Mouse (Mus musculus) myocyte (in vitro differentiated cells): ENCODE results near the gene BC048671.

Experiments
- CEBPB ChIP-seq: IDR thresholded peaks from 2 replicates; pipeline ENCODE4 v1.6.1; 2011; ENCODE audit warnings: mild to moderate bottlenecking, moderate library complexity; ENCODE audit not compliant: poor library complexity, insufficient read depth, severe bottlenecking
- E2F4 ChIP-seq: IDR thresholded peaks from one replicate; pipeline ENCODE4 v1.6.1; 2011; ENCODE audit warnings: mild to moderate bottlenecking, control low read depth, moderate library complexity; ENCODE audit not compliant: insufficient read depth
- MAX ChIP-seq: IDR thresholded peaks from one replicate; pipeline ENCODE4 v1.6.1; 2011; ENCODE audit warnings: low read depth, mild to moderate bottlenecking, control low read depth
- MYOD1 ChIP-seq, 3 experiments: IDR thresholded peaks; one replicate each; pipeline ENCODE4 v1.6.1; 2011; ENCODE audit warnings: control low read depth in 2 of 3, low read depth in 2 of 3, mild to moderate bottlenecking in 2 of 3, moderate library complexity in 1 of 3; ENCODE audit not compliant: insufficient read length in 2 of 3, control insufficient read depth in 1 of 3
- MYOG ChIP-seq, 3 experiments: IDR thresholded peaks; one replicate each; pipeline ENCODE4 v1.6.1; 2011; ENCODE audit warnings: control low read depth in 2 of 3, low read depth in 2 of 3, mild to moderate bottlenecking in 2 of 3; ENCODE audit not compliant: insufficient read length in 2 of 3, control insufficient read depth in 1 of 3, insufficient read depth in 1 of 3
- POLR2A ChIP-seq: IDR thresholded peaks from one replicate; pipeline ENCODE4 v1.6.1; 2011; ENCODE audit warnings: low read depth, mild to moderate bottlenecking, control low read depth, moderate library complexity; ENCODE audit not compliant: insufficient read length
- POLR2AphosphoS2 ChIP-seq: IDR thresholded peaks from one replicate; pipeline ENCODE4 v1.6.1; 2011; ENCODE audit warnings: low read depth, control low read depth; ENCODE audit not compliant: insufficient read length
- REST ChIP-seq: IDR thresholded peaks from one replicate; pipeline ENCODE4 v1.6.1; 2011; ENCODE audit warnings: mild to moderate bottlenecking, control low read depth, moderate library complexity; ENCODE audit not compliant: insufficient read depth, insufficient read length
- SRF ChIP-seq: IDR thresholded peaks from one replicate; pipeline ENCODE4 v1.6.1; 2011; ENCODE audit warnings: low read depth; ENCODE audit not compliant: control insufficient read depth, insufficient read length
- TCF12 ChIP-seq: IDR thresholded peaks from one replicate; pipeline ENCODE4 v1.6.1; 2011; ENCODE audit warnings: mild to moderate bottlenecking, control low read depth; ENCODE audit not compliant: poor library complexity, insufficient read depth, severe bottlenecking
- USF1 ChIP-seq: IDR thresholded peaks from one replicate; pipeline ENCODE4 v1.6.1; 2011; ENCODE audit warnings: low read depth, mild to moderate bottlenecking, control low read depth, moderate library complexity

DNA sequence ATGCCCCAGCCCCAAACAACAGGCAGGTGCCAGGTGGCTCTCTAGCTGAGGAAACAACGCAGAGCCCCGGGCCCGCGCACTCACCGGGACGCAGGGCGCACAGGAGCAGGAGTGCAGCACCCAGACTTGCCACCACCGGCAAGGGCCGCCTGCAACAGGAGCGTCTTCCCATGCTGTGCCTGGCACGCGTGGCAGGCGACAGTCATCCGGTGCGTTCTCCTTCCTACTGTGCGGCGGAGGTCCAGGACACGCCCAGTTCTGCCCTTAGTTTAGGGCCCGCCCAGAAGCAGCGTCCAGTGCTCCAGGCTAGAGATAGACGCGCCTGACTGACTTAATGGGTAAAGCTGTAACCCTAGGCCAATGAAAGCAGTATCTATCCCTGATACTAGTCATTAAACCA, 24.0 kb downstream of the BC048671 start, which contains the start of gene Chst13:
- TF ChIP-seq MAX, result no peak
- TF ChIP-seq POLR2A, result no peak
- TF ChIP-seq MYOD1 (IDR thresholded peaks at IDR 0.05; ENCODE audit: control insufficient read depth in 1 of 3, insufficient read length in 2 of 3, low read depth in 2 of 3), result no peak
- TF ChIP-seq E2F4, result no peak
- TF ChIP-seq CEBPB, result no peak
- TF ChIP-seq USF1, result no peak
- no peak for TF ChIP-seq MYOG (IDR thresholded peaks at IDR 0.05; ENCODE audit: control insufficient read depth in 1 of 3, insufficient read depth in 1 of 3, insufficient read length in 2 of 3, low read depth in 2 of 3)
- TF ChIP-seq REST, result no peak
- no peak for TF ChIP-seq POLR2AphosphoS2
- TF ChIP-seq TCF12, result no peak
- no peak for TF ChIP-seq SRF
